Mouse (Mus musculus): ENCODE measurements at regions not wholly inside any gene's neighbourhood (a gene's known extent, or its start where the extent isn't known, plus 50 kb on each side); places are given as distances from the start of the nearest gene placed in this dataset.
A peak's percentile ranks its signal among the peaks of the same experiment; 100 is the strongest.

- no peaks in the 10 kb centered on the region for H3K27me3 ChIP-seq (ENCODE audit: control insufficient read depth, insufficient read depth, low read length, poor library complexity, severe bottlenecking)
- no peak for DNase-seq (ENCODE audit: low read depth, low spot score)
- no peaks in the 10 kb centered on the region for H3K36me3 ChIP-seq (ENCODE audit: control insufficient read depth, insufficient read depth, low read length, poor library complexity, severe bottlenecking)
Observed at GRCm38 (mm10) chr8:116398565-116399205, 106.1 kb upstream of the Dynlrb2 start.

GRCm38 (mm10) chr8:116385193-116385955 is 119.4 kb upstream of the Dynlrb2 start:
- H3K36me3 ChIP-seq (ENCODE audit: control insufficient read depth, insufficient read depth, low read length, poor library complexity, severe bottlenecking) = no peaks in the 10 kb centered on the region
- no peak for DNase-seq (ENCODE audit: low read depth, low spot score)
- no peaks in the 10 kb centered on the region for H3K27me3 ChIP-seq (ENCODE audit: control insufficient read depth, insufficient read depth, low read length, poor library complexity, severe bottlenecking)

GRCm38 (mm10) chr8:116384418-116385089 is 120.2 kb upstream of the Dynlrb2 start:
- no peaks in the 10 kb centered on the region for H3K27me3 ChIP-seq (ENCODE audit: control insufficient read depth, insufficient read depth, low read length, poor library complexity, severe bottlenecking)

DNA sequence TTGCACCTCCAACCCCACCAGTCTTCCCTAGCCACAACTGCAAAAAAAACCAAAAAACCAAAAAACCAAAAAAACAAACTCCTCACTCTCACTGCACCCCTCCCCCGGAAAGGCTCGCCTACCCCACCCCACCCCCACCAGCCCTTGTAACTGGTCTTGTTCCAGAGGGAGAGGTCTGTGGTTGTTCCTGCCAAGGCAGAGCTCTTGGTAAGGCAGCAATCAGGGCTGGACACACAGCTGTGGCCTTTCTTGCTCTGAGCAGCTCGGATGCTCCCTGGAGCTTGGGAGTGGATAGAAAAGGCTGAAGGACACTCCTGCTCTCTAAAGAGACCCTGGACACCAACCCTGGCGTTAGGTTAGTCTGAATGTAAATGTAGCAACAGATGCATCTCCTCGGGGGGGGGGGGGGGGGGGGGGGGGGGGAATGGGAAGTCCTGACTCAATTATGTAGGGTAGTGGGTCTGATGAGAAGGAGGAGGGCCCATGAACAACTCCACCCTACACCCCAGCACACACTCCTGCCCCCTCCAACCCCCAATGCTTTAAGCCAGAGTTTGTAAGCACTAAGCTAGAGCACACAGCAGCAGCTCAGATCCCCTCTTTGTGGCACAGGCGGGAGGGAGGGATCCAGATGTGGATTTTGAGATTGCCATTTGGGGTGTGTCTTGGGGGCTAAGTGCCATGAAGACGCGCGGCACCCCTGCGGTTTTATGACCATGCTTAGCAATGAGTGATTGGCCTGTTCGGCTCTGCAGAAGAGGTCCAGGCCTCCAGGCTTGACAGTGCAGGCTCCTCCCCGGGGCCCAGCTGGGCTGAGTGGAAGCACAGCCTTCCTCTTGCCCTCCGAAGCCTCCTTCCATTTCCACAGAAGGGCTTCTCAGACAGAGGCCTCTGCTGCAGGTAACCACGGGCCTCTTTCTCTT is 121.0 kb upstream of the Dynlrb2 start:
- no peaks in the 10 kb centered on the region for H3K27me3 ChIP-seq (ENCODE audit: control insufficient read depth, insufficient read depth, low read length, poor library complexity, severe bottlenecking)
- DNase-seq (ENCODE audit: low read depth, low spot score) = no peak
- no peaks in the 10 kb centered on the region for H3K36me3 ChIP-seq (ENCODE audit: control insufficient read depth, insufficient read depth, low read length, poor library complexity, severe bottlenecking)

More at GRCm38 (mm10) chr8:116384418-116385089, 120.2 kb upstream of the Dynlrb2 start:
- no peak for DNase-seq (ENCODE audit: low read depth, low spot score)
- no peaks in the 10 kb centered on the region for H3K36me3 ChIP-seq (ENCODE audit: control insufficient read depth, insufficient read depth, low read length, poor library complexity, severe bottlenecking)

GRCm38 (mm10) chr8:116383036-116383435 is 121.7 kb upstream of the Dynlrb2 start:
- Histone ChIP-seq H3K27me3 (ENCODE audit: control insufficient read depth, insufficient read depth, low read length, poor library complexity, severe bottlenecking) (no peaks in the 10 kb centered on the region), H3K36me3 (ENCODE audit: control insufficient read depth, insufficient read depth, low read length, poor library complexity, severe bottlenecking) (no peaks in the 10 kb centered on the region)
- no peak for DNase-seq (ENCODE audit: low read depth, low spot score)

GRCm38 (mm10) chr8:116380601-116381000 is 124.2 kb upstream of the Dynlrb2 start:
- DNase-seq (ENCODE audit: low read depth, low spot score) = no peak
- H3K27me3 ChIP-seq (ENCODE audit: control insufficient read depth, insufficient read depth, low read length, poor library complexity, severe bottlenecking) = no peaks in the 10 kb centered on the region

DNA sequence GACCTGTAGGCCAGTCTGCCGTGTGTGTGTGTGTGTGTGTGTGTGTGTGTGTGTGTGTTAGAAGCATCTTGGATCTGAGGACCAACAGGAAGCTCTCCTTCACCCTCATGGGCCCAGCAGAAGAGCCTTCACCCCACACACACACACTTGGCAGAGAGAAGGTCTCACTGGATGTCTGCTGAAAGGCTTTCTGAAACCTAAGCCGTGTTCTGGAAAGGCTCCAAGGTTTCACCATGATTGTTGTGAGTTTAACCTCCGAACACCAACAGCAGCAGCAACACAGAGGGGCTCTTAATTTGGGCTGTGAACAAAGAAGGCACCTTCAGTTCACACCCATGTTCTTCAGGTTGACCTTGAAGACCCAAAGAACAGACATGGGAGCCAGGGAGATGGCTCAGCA is 124.9 kb upstream of the Dynlrb2 start:
- H3K27me3 ChIP-seq (ENCODE audit: control insufficient read depth, insufficient read depth, low read length, poor library complexity, severe bottlenecking) = no peaks in the 10 kb centered on the region
- H3K36me3 ChIP-seq (ENCODE audit: control insufficient read depth, insufficient read depth, low read length, poor library complexity, severe bottlenecking) = no peaks in the 10 kb centered on the region
- DNase-seq (ENCODE audit: low read depth, low spot score) = no peak

More at GRCm38 (mm10) chr8:116380601-116381000, 124.2 kb upstream of the Dynlrb2 start:
- H3K36me3 ChIP-seq (ENCODE audit: control insufficient read depth, insufficient read depth, low read length, poor library complexity, severe bottlenecking) = no peaks in the 10 kb centered on the region

DNA sequence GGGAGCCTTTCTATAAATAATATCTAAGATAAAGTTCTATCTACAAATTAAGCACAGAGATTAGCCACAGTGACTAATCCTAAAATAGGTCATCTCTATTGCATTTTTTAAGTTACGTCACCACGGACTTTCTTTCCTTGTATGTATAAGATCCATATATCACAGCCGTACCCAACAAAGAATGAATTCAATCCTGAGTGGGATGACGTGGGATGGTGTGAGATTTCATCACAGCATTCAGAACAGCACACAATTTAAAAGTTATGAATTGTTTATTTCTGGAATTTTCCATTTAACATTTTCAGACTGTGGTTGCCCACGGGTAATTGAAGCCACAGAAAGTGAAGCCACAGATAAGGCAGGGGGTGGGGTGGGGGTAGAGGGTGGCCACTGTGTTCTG is 129.0 kb upstream of the Dynlrb2 start:
- no peaks in the 10 kb centered on the region for H3K27me3 ChIP-seq (ENCODE audit: control insufficient read depth, insufficient read depth, low read length, poor library complexity, severe bottlenecking)
- H3K36me3 ChIP-seq (ENCODE audit: control insufficient read depth, insufficient read depth, low read length, poor library complexity, severe bottlenecking) = no peaks in the 10 kb centered on the region
- no peak for DNase-seq (ENCODE audit: low read depth, low spot score)

GRCm38 (mm10) chr8:116373063-116373462 is 131.7 kb upstream of the Dynlrb2 start:
- peak; percentile 5 for DNase-seq (ENCODE audit: low read depth, low spot score)
- H3K36me3 ChIP-seq (ENCODE audit: control insufficient read depth, insufficient read depth, low read length, poor library complexity, severe bottlenecking) = no peaks in the 10 kb centered on the region
- H3K27me3 ChIP-seq (ENCODE audit: control insufficient read depth, insufficient read depth, low read length, poor library complexity, severe bottlenecking) = no peaks in the 10 kb centered on the region

DNA sequence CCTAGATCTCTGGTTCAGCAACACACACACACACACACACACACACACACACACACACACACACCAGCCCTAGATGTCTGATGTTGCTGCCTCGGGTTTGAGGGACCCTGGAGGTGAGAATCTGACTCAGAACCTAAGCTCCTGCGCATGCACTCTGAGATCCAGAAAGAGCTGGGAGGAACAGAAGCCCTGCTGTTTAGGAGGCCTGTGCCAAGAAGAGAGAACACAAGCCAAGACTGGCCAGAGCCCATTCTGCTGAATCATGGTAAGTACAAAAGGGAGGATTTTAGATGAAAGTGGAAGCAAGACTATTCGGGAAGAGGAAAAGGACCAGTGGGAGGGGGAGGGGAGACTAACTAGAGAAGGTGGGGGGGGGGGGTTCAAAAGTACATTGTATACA is 132.2 kb upstream of the Dynlrb2 start:
- DNase-seq (ENCODE audit: low read depth, low spot score) = no peak
- Histone ChIP-seq H3K27me3 (ENCODE audit: control insufficient read depth, insufficient read depth, low read length, poor library complexity, severe bottlenecking) (no peaks in the 10 kb centered on the region), H3K36me3 (ENCODE audit: control insufficient read depth, insufficient read depth, low read length, poor library complexity, severe bottlenecking) (no peaks in the 10 kb centered on the region)

- no peaks in the 10 kb centered on the region for H3K27me3 ChIP-seq (ENCODE audit: control insufficient read depth, insufficient read depth, low read length, poor library complexity, severe bottlenecking)
- no peaks in the 10 kb centered on the region for H3K36me3 ChIP-seq (ENCODE audit: control insufficient read depth, insufficient read depth, low read length, poor library complexity, severe bottlenecking)
- DNase-seq (ENCODE audit: low read depth, low spot score) = no peak
Observed at GRCm38 (mm10) chr8:116372056-116372455, 132.7 kb upstream of the Dynlrb2 start.

GRCm38 (mm10) chr8:116367491-116367890 is 137.3 kb upstream of the Dynlrb2 start:
- no peak for DNase-seq (ENCODE audit: low read depth, low spot score)
- no peaks in the 10 kb centered on the region for H3K27me3 ChIP-seq (ENCODE audit: control insufficient read depth, insufficient read depth, low read length, poor library complexity, severe bottlenecking)
- no peaks in the 10 kb centered on the region for H3K36me3 ChIP-seq (ENCODE audit: control insufficient read depth, insufficient read depth, low read length, poor library complexity, severe bottlenecking)

DNA sequence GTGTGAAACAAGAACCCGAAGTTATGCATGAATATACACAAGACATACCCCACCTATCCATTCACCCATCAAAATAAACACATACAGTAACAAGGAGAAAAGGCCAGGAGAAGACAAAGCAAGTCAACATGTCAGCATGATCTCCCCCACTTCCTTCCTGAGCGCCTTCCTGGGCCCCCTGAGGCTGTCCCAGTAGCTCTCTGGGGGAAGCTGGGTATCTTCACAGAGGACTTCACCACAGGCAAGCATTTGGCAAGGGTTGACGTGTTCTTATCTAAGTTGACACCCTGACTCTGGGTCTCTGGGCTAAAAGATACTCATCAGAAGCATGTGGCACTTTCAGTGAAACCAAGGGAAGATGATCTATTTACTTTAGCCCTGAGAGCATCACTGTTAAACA is 138.1 kb upstream of the Dynlrb2 start:
- DNase-seq (ENCODE audit: low read depth, low spot score) = no peak
- no peaks in the 10 kb centered on the region for H3K36me3 ChIP-seq (ENCODE audit: control insufficient read depth, insufficient read depth, low read length, poor library complexity, severe bottlenecking)
- no peaks in the 10 kb centered on the region for H3K27me3 ChIP-seq (ENCODE audit: control insufficient read depth, insufficient read depth, low read length, poor library complexity, severe bottlenecking)

DNA sequence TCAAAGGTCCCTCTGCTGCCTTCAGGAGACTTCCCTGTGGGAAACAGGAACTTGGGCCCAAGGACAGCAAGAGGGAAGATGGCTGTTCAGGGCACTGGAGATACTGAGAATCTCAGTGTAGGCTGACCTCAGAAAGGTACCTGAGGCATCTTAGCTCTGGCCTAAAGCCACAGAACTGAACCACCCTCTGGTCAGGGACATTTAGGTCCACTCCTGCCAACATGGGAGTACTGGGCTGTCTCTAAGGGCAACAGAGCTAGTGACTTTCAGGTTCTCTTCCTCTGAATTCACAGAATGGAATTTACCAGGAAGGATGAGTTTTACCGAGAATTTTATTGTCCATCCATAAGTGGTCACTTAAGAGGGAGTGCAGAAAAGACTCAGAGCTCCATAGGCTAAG is 140.0 kb upstream of the Dynlrb2 start:
- H3K27me3 ChIP-seq (ENCODE audit: control insufficient read depth, insufficient read depth, low read length, poor library complexity, severe bottlenecking) = no peaks in the 10 kb centered on the region
- H3K36me3 ChIP-seq (ENCODE audit: control insufficient read depth, insufficient read depth, low read length, poor library complexity, severe bottlenecking) = no peaks in the 10 kb centered on the region
- no peak for DNase-seq (ENCODE audit: low read depth, low spot score)
